Mouse (Mus musculus) intestine, embryonic 15.5 days (tissue): ENCODE data around the gene Mpv17l2. TPM values are rescaled to one million over a fixed set of nuclear protein-coding genes. Genes with fewer than 3 reads are reported as not detected.

Experiments used
- polyA plus RNA-seq: library from polyadenylated mRNA; unstranded; fragments of >200 nt; fragmentation: Nextera tagmentation; extraction: Ambion mirVana; gene quantifications from 2 replicates; pipeline ENCODE4 v1.2.1, GENCODE M21; 2015

Mpv17l2 gene
- polyA plus RNA-seq, 1 experiment from 2014 or later: 59.1 TPM

Other genes with a start within 250 kb of the Mpv17l2 start
- gene Fkbp8, start 233.2 kb downstream of the Mpv17l2 start, polyA plus RNA-seq: 277 and 331 TPM in 2 replicates
- gene Kxd1, start 233.0 kb downstream of the Mpv17l2 start, polyA plus RNA-seq: 60.5 and 65.8 TPM in 2 replicates
- 15.9 TPM in 2 replicates for gene Ell, start 221.5 kb downstream of the Mpv17l2 start, polyA plus RNA-seq
- gene Isyna1, start 166.6 kb downstream of the Mpv17l2 start, polyA plus RNA-seq: 123 and 130 TPM in 2 replicates
- 86.9 and 91.7 TPM in 2 replicates for gene Ssbp4, start 152.1 kb downstream of the Mpv17l2 start, polyA plus RNA-seq
- 2.4 and 2.5 TPM in 2 replicates for gene Lrrc25, start 144.8 kb downstream of the Mpv17l2 start, polyA plus RNA-seq
- 2.3 and 2.9 TPM in 2 replicates for gene Gdf15, start 128.5 kb downstream of the Mpv17l2 start, polyA plus RNA-seq
- 58.0 and 74.2 TPM in 2 replicates for gene Pgpep1, start 100.6 kb downstream of the Mpv17l2 start, polyA plus RNA-seq
- 286 and 323 TPM in 2 replicates for gene Lsm4, start 87.7 kb downstream of the Mpv17l2 start, polyA plus RNA-seq
- 83.7 and 88.8 TPM in 2 replicates for gene Jund, start 62.0 kb downstream of the Mpv17l2 start, polyA plus RNA-seq
- not detected in 2 replicates for gene Iqcn, start 57.5 kb downstream of the Mpv17l2 start, polyA plus RNA-seq
- gene Gm3336, start 42.4 kb downstream of the Mpv17l2 start, polyA plus RNA-seq: 2.1 and 2.5 TPM in 2 replicates
- 0.21 and 0.53 TPM in 2 replicates for gene Pde4c, start 37.2 kb downstream of the Mpv17l2 start, polyA plus RNA-seq
- gene Rab3a, start 6.3 kb downstream of the Mpv17l2 start, polyA plus RNA-seq: 24.0 and 26.0 TPM in 2 replicates
- 53.1 and 55.3 TPM in 2 replicates for gene Pik3r2, start 15.8 kb upstream of the Mpv17l2 start, polyA plus RNA-seq
- 13.2 and 16.8 TPM in 2 replicates for gene Mast3, start 44.1 kb upstream of the Mpv17l2 start, polyA plus RNA-seq
- 0.29 and 0.40 TPM in 2 replicates for gene Il12rb1, start 47.5 kb upstream of the Mpv17l2 start, polyA plus RNA-seq
- gene Arrdc2, start 78.8 kb upstream of the Mpv17l2 start, polyA plus RNA-seq: 7.5 TPM in 2 replicates
- 2.0 TPM in 2 replicates for gene Kcnn1, start 102.3 kb upstream of the Mpv17l2 start, polyA plus RNA-seq
- 89.4 and 90.7 TPM in 2 replicates for gene Ccdc124, start 113.0 kb upstream of the Mpv17l2 start, polyA plus RNA-seq
- 0.34 and 0.40 TPM in 2 replicates for gene Slc5a5, start 131.8 kb upstream of the Mpv17l2 start, polyA plus RNA-seq
- gene Rpl18a, start 136.5 kb upstream of the Mpv17l2 start, polyA plus RNA-seq: 4,170 and 4,400 TPM in 2 replicates
- 36.7 and 38.6 TPM in 2 replicates for gene Map1s, start 145.0 kb upstream of the Mpv17l2 start, polyA plus RNA-seq